ENCODE assay signal across 13 mouse cellular contexts in the genomic region with DNA sequence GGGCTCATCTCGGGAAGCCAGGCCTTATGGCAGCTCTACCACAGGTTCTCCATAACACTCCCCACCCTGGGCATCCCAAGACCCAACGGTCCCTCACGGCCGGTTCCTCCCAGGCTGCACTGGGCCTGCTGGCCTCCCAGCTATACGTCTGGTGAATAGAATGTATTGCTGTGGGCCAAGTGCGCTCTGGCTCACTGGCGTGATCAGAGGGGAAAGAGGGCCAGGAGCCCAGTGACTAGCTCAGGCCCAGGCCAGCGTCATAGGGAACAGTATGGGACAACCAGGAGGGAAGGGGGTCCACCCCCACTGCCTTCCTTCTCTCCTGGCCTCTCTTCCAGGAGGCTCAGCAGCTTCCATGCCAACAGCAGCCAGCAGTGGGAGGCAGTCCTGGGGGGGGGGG.
A peak's percentile ranks its signal among the peaks of the same experiment; 100 is the strongest.
DNase-seq lines count a peak whose midpoint lies in the region; ATAC-seq and TF ChIP-seq lines count a peak whose summit lies in the region.
"Had no signal": no experiment of that assay in that cellular context is flagged by ENCODE, and none has a peak within 500 bp of the region (broad histone marks: within the 10 kb centered on the region; RNA-seq: fewer than 3 reads in every experiment).

No protein-coding gene starts in this region.

- TF ChIP-seq POLR2A in spleen, adult 2 months (IDR thresholded peaks at IDR 0.05; ENCODE audit: low read depth, low read length), result no peak

- no peak for DNase-seq in gastrocnemius, adult 2 months
- DNase-seq in gastrocnemius, postnatal 36 days, result no peak
- no peak for DNase-seq in kidney, postnatal 14 days
- DNase-seq in spleen, adult 2 months (ENCODE audit: low read depth in 1 of 2, low spot score in 2 of 2), result no peak
- no peak for DNase-seq in spleen, postnatal 4 days (ENCODE audit: low spot score in 2 of 2)
- DNase-seq in stomach, postnatal 0 days (ENCODE audit: low spot score), result no peak
- DNase-seq: kidney, adult 8-10 months; layer of hippocampus, adult 9-11 months; right cerebral cortex, postnatal 14 days; thymus, postnatal 25 days had no signal

- 0 out of 2 replicates have a peak overlapping the region, but pooled peaks have one; percentile 37 for H3K4me2 ChIP-seq in kidney, embryonic 15.5 days
- peak overlapping the region; percentile 35; the same call in 1 of the 2 replicates for H3K4me2 ChIP-seq in stomach, postnatal 0 days (replicated peaks; ENCODE audit: low read depth)
- H3K4me2 ChIP-seq in midbrain, embryonic 13.5 days (replicated peaks), result no peak overlapping the region
- H3K4me2 ChIP-seq: hindbrain, embryonic 13.5 days had no signal

- TF ChIP-seq EP300 in stomach, postnatal 0 days (optimal IDR thresholded peaks at IDR 0.05), result no peak

- H3K36me3 ChIP-seq in kidney, embryonic 15.5 days, result no peaks in the 10 kb centered on the region
- no peaks in the 10 kb centered on the region; the same call in 1 of the 2 replicates for H3K36me3 ChIP-seq in spleen, adult 2 months (ENCODE audit: control insufficient read depth, insufficient read depth, low read length)
- no peaks in the 10 kb centered on the region for H3K36me3 ChIP-seq in stomach, postnatal 0 days (ENCODE audit: control insufficient read depth, insufficient read depth, low read length)
- H3K36me3 ChIP-seq in midbrain, embryonic 13.5 days, result no peaks in the 10 kb centered on the region
- H3K36me3 ChIP-seq: hindbrain, embryonic 13.5 days had no signal

- H3K4me1 ChIP-seq in kidney, embryonic 15.5 days, result peaks cover 71% of the 10 kb centered on the region
- no peaks in the 10 kb centered on the region; the same call in 1 of the 2 replicates for H3K4me1 ChIP-seq in spleen, adult 2 months (ENCODE audit: control insufficient read depth, insufficient read depth, insufficient read length)
- H3K4me1 ChIP-seq in stomach, postnatal 0 days (replicated peaks; ENCODE audit: control insufficient read depth, insufficient read depth), result peaks cover 34% of the 10 kb centered on the region
- peaks cover 52% of the 10 kb centered on the region for H3K4me1 ChIP-seq in midbrain, embryonic 13.5 days (replicated peaks)

- no peaks in the 10 kb centered on the region for H3K27me3 ChIP-seq in kidney, embryonic 15.5 days
- no peaks in the 10 kb centered on the region for H3K27me3 ChIP-seq in spleen, adult 2 months (ENCODE audit: control insufficient read depth, insufficient read depth, low read length)
- no peaks in the 10 kb centered on the region for H3K27me3 ChIP-seq in stomach, postnatal 0 days (ENCODE audit: control insufficient read depth, insufficient read depth, low read length)
- H3K27me3 ChIP-seq in midbrain, embryonic 13.5 days, result peaks cover 8% of the 10 kb centered on the region; the same call in 1 of the 2 replicates

- peak overlapping the region; percentile 77 for H3K27ac ChIP-seq in gastrocnemius, adult 2 months
- no peak overlapping the region for H3K27ac ChIP-seq in kidney, embryonic 15.5 days
- H3K27ac ChIP-seq in spleen, adult 2 months (ENCODE audit: insufficient read depth, low read length), result 0 out of 2 replicates have a peak overlapping the region, but pooled peaks have one; percentile 8
- no peak overlapping the region; the same call in 1 of the 2 replicates for H3K27ac ChIP-seq in stomach, postnatal 0 days (replicated peaks)
- no peak overlapping the region for H3K27ac ChIP-seq in midbrain, embryonic 13.5 days
- H3K27ac ChIP-seq: hindbrain, embryonic 13.5 days had no signal

- no peak for ATAC-seq in kidney, embryonic 15.5 days (replicated peaks; ENCODE audit: low FRiP score)
- no peak for ATAC-seq in stomach, postnatal 0 days (ENCODE audit: low FRiP score, low TSS enrichment)
- no peak for ATAC-seq in midbrain, embryonic 13.5 days

- no peak overlapping the region for H3K9ac ChIP-seq in kidney, embryonic 15.5 days
- peak overlapping the region; percentile 23; the same call in 1 of the 2 replicates for H3K9ac ChIP-seq in stomach, postnatal 0 days (ENCODE audit: low read length)
- H3K9ac ChIP-seq in midbrain, embryonic 13.5 days (replicated peaks), result no peak overlapping the region
- H3K9ac ChIP-seq: hindbrain, embryonic 13.5 days had no signal

- peak overlapping the region; percentile 65 for H3K4me3 ChIP-seq in gastrocnemius, adult 2 months
- no peak overlapping the region for H3K4me3 ChIP-seq in kidney, embryonic 15.5 days (replicated peaks)
- H3K4me3 ChIP-seq in spleen, adult 2 months (ENCODE audit: extremely low read depth, insufficient read depth, insufficient read length), result no peak overlapping the region
- H3K4me3 ChIP-seq in stomach, postnatal 0 days (ENCODE audit: low read depth, low read length), result no peak overlapping the region
- no peak overlapping the region for H3K4me3 ChIP-seq in midbrain, embryonic 13.5 days (replicated peaks)
- H3K4me3 ChIP-seq: hindbrain, embryonic 13.5 days had no signal

- WGBS in kidney, embryonic 15.5 days, result 91% methylated on average over 8 of the region's 8 CpGs
- WGBS in spleen, adult 2 months, result 83% methylated on average over 8 of the region's 8 CpGs
- WGBS in stomach, postnatal 0 days, result 75% methylated on average over 8 of the region's 8 CpGs
- 88% methylated on average over 8 of the region's 8 CpGs for WGBS in midbrain, embryonic 13.5 days

- intact Hi-C loops in gastrocnemius, adult 2 months (cut with DNase I), result loop anchor here (5.0 kb wide), 1 partner anchor 42 kb away; no protein-coding TSS in a partner anchor
- intact Hi-C loops in gastrocnemius, postnatal 36 days (cut with DNase I), result loop anchor here (5.0 kb wide), 1 partner anchor 37 kb away; no protein-coding TSS in a partner anchor

- TF ChIP-seq CTCF in gastrocnemius, adult 2 months (IDR thresholded peaks at IDR 0.05), result no peak
- TF ChIP-seq CTCF in spleen, adult 2 months (IDR thresholded peaks at IDR 0.05; ENCODE audit: extremely low read depth, insufficient read depth, insufficient read length, insufficient replicate concordance), result no peak
- TF ChIP-seq CTCF in stomach, postnatal 0 days (IDR thresholded peaks at IDR 0.05; ENCODE audit: low read depth), result no peak

- H3K9me3 ChIP-seq in kidney, embryonic 15.5 days (replicated peaks), result no peaks in the 10 kb centered on the region
- H3K9me3 ChIP-seq in stomach, postnatal 0 days (ENCODE audit: control insufficient read depth, low read length), result no peaks in the 10 kb centered on the region
- no peaks in the 10 kb centered on the region for H3K9me3 ChIP-seq in midbrain, embryonic 13.5 days
- H3K9me3 ChIP-seq: hindbrain, embryonic 13.5 days had no signal

Comparison
In these comparisons a context has a peak if more than half of its experiments do, and no peak if none do; other contexts are left out.
1. H3K27ac ChIP-seq: peak in gastrocnemius, adult 2 months (single experiment) and spleen, adult 2 months (single experiment); none in kidney, embryonic 15.5 days (single experiment), stomach, postnatal 0 days (single experiment) and midbrain, embryonic 13.5 days (single experiment).